In the genomic region with DNA sequence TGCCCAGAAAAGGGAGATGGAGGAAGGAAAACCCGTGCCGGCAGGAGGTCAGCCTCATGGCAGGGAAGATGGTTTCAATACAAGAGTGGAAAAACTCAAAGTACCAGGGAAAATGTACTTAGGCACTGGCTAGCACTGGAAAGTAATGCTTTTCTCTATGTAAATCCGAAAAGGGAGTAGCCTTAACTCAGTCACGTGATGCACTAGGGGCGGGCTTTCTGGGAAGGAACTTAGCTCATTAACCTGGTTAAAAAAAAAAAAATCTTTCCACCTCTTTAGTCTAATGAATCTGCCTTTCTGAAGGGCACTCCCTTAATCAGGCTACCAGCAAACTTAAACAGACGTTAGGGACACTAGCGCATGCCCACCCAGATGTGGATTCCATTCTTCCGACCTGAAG, we compare ENCODE assay signal across 16 mouse cellular contexts.
"Had no signal": no experiment of that assay in that cellular context is flagged by ENCODE, and none has a peak within 500 bp of the region (broad histone marks: within the 10 kb centered on the region; RNA-seq: fewer than 3 reads in every experiment).

No protein-coding gene starts in this region.

- H3K27ac ChIP-seq: limb, embryonic 15.5 days; liver, embryonic 14.5 days; midbrain, embryonic 13.5 days; stomach, postnatal 0 days had no signal

- ATAC-seq: liver, postnatal 0 days; midbrain, embryonic 13.5 days; midbrain, embryonic 16.5 days had no signal

- H3K4me3 ChIP-seq: limb, embryonic 15.5 days; midbrain, embryonic 13.5 days; myocyte had no signal

- H3K36me3 ChIP-seq: limb, embryonic 15.5 days; midbrain, embryonic 13.5 days had no signal

- H3K9me3 ChIP-seq: limb, embryonic 15.5 days; midbrain, embryonic 13.5 days had no signal

- H3K9ac ChIP-seq: limb, embryonic 15.5 days; liver, embryonic 14.5 days; liver, postnatal 0 days; midbrain, embryonic 13.5 days had no signal

- H3K4me2 ChIP-seq: limb, embryonic 15.5 days; liver, embryonic 11.5 days; midbrain, embryonic 13.5 days had no signal

- DNase-seq: kidney, adult 18-20 months; kidney, adult 9 months; kidney, postnatal 14 days; kidney, postnatal 4 days; left cerebral cortex, postnatal 4 days; liver, postnatal 0 days; lung, postnatal 14 days; lung, postnatal 4 days; thymus, postnatal 25 days had no signal

- H3K27me3 ChIP-seq: limb, embryonic 15.5 days; midbrain, embryonic 13.5 days had no signal

- H3K4me1 ChIP-seq: midbrain, embryonic 13.5 days had no signal
